Mouse (Mus musculus): Measurements from ENCODE around the gene Sgms1.
A peak's percentile ranks its signal among the peaks of the same experiment; 100 is the strongest.

DNA sequence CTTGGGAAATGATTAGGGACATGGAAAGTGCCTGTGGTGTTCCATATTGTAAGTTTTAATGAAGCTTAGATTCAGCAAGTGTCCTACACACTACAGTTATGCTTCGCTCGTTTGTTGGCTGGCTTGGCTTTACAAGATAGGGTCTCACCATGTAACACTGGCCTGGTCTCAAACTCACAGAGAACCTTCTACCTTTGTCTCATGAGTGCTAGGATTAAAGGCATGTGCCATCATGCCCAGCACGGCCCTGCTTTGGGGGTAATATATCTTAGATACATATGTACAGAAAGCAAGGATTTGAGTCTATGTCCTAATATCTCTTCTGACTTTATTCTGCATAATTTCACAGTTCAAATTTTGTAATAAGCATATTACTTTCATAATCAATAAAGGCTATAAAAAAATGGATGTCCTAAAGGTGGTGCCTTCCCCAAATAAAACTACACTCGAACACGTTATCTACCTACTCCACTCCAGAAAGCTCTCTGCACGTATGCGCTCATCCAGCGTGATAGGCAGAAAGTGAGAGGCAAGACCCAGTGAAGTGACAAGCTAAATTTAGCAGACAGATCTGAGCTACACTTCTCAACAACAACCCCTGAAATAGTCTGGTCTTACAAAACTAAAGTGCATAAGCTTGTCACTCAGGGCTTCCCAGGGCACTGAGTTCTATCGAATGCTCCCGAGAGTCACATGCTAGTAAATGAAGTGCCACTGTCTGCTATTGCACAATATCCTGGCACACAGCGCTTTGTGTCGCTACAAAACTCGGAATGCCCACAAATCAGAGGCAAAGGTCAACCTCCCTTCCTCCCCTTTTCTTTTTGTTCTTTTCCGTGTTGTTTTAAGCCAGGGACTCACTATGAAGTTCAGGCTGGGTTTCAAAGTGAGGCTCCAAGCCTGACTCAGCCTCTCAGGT, 208.5 kb downstream of the Sgms1 start:
- TF ChIP-seq POLR2A (IDR thresholded peaks at IDR 0.05; ENCODE audit: insufficient read depth, low read depth, low read length) (0 out of 2 replicates have a peak, but pooled peaks have one; percentile 45), CTCF (IDR thresholded peaks at IDR 0.05) (no peak)

Data from heart, adult 2 months (tissue).